Mouse (Mus musculus) midbrain, embryonic 11.5 days (tissue): ENCODE measurements at regions not wholly inside any gene's neighbourhood (a gene's known extent, or its start where the extent isn't known, plus 50 kb on each side); places are given as distances from the start of the nearest gene placed in this dataset.

Experiments
- ATAC-seq: fragments of 200-750 bp; cut with Nextera tagmentation; 2 replicates; pipeline ENCODE4 v1.8.0; 2017; ENCODE audit warnings: moderate TSS enrichment, moderate library complexity; ENCODE audit not compliant: low FRiP score
- DNase-seq: peaks from one replicate; pipeline ENCODE4 v3.0.0; 2015; ENCODE audit warnings: low spot score; ENCODE audit errors: missing footprints
- H3K27ac ChIP-seq: fragments of 300-500 bp; sonication (generic); 2 replicates; pipeline ENCODE4 v1.5.1; 2014; ENCODE audit warnings: low read depth, low read length
- H3K27me3 ChIP-seq: fragments of 300-500 bp; sonication (generic); 2 replicates; pipeline ENCODE4 v1.6.1; 2014; ENCODE audit warnings: mild to moderate bottlenecking, low read length, moderate library complexity, mixed read lengths; ENCODE audit not compliant: control insufficient read depth, insufficient read depth
- H3K36me3 ChIP-seq: fragments of 300-500 bp; sonication (generic); 2 replicates; pipeline ENCODE4 v1.6.1; 2014; ENCODE audit warnings: mild to moderate bottlenecking, low read length, moderate library complexity, mixed read lengths; ENCODE audit not compliant: control insufficient read depth, insufficient read depth
- H3K4me1 ChIP-seq: fragments of 300-500 bp; sonication (generic); 2 replicates; pipeline ENCODE4 v1.6.1; 2014; ENCODE audit warnings: low read length; ENCODE audit not compliant: control insufficient read depth, insufficient read depth
- H3K4me2 ChIP-seq: fragments of 300-500 bp; sonication (generic); 2 replicates; pipeline ENCODE4 v1.6.1; 2014; ENCODE audit warnings: mild to moderate bottlenecking, moderate library complexity
- H3K4me3 ChIP-seq: fragments of 300-500 bp; sonication (generic); 2 replicates; pipeline ENCODE4 v1.5.1; 2014; ENCODE audit warnings: low read depth, low read length
- H3K9ac ChIP-seq: fragments of 300-500 bp; sonication (generic); 2 replicates; pipeline ENCODE4 v1.6.1; 2014; ENCODE audit warnings: low read length
- H3K9me3 ChIP-seq: fragments of 300-500 bp; sonication (generic); 2 replicates; pipeline ENCODE4 v1.6.1; 2016; ENCODE audit warnings: low read length; ENCODE audit not compliant: control insufficient read depth
- WGBS: fragments of 180-500 bp; shearing (Covaris S2); extraction: QIAGEN DNeasy Blood & Tissue Kit; methylation state at CpG from one replicate; pipeline ENCODE4 v1.1.7; 2014; 5-methylcytosine and 5-hydroxymethylcytosine counted together

DNA sequence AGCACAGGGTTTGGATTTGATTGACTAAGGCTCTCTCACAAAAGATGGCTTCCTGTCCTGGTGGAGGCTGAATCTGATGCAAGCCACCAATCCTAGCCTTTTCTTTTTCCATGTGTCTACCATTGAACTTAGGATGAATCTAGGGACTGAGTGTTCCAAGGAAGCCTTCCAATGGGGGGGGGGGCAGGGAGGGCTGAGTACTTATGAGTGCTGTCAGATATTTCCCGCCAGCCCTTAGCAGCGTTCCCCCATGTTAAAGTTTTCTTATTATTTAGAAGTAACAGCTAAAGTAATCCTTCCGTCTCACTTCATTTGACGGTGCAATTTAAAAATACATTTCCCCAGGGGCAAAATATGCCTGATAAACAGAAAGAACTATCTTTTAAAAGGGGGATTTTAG, 144.8 kb upstream of the Slc38a2 start:
- H3K27me3 ChIP-seq: no peaks in the 10 kb centered on the region
- no peaks in the 10 kb centered on the region for H3K4me1 ChIP-seq
- no peak overlapping the region for H3K4me3 ChIP-seq
- H3K36me3 ChIP-seq: no peaks in the 10 kb centered on the region
- whole genome bisulfite sequencing: 89% methylated on average over 4 of the region's 4 CpGs
- no peaks in the 10 kb centered on the region for H3K9me3 ChIP-seq
- no peak overlapping the region for H3K9ac ChIP-seq
- no peak for DNase-seq
- ATAC-seq: no peak
- H3K4me2 ChIP-seq: no peak overlapping the region
- no peak overlapping the region for H3K27ac ChIP-seq

GRCm38 (mm10) chr15:96843589-96843988, 144.1 kb upstream of the Slc38a2 start:
- 88% methylated on average over 7 of the region's 7 CpGs for WGBS
- no peak for ATAC-seq
- H3K4me2 ChIP-seq: no peak overlapping the region
- no peaks in the 10 kb centered on the region for H3K36me3 ChIP-seq
- no peaks in the 10 kb centered on the region for H3K27me3 ChIP-seq
- no peak overlapping the region for H3K4me3 ChIP-seq
- H3K4me1 ChIP-seq: no peaks in the 10 kb centered on the region
- DNase-seq: no peak
- no peak overlapping the region for H3K9ac ChIP-seq
- no peaks in the 10 kb centered on the region for H3K9me3 ChIP-seq
- H3K27ac ChIP-seq: no peak overlapping the region

DNA sequence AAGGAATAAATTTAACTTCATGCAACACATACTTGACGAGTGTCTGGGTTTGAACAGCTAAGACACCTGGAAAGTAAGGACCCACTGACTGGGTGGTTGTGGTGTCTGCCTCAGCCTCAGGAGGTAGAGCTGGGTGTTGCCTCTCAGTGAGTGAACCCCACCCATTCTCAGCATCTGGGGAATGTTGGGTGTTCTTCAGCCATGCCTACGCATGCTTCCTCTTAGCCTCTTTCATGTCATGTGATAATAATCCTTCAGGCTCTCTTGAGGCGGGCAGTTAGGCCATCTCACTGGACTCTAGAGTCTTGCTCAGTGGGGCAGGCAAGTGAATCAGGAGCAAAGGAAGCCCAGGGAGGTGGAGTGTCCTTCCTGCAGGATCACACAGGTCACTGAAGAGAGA, 143.4 kb upstream of the Slc38a2 start:
- DNase-seq: no peak
- H3K9me3 ChIP-seq: no peaks in the 10 kb centered on the region
- no peaks in the 10 kb centered on the region for H3K4me1 ChIP-seq
- H3K27ac ChIP-seq: no peak overlapping the region
- H3K4me3 ChIP-seq: no peak overlapping the region
- WGBS: 88% methylated on average over 3 of the region's 3 CpGs
- no peak for ATAC-seq
- H3K4me2 ChIP-seq: no peak overlapping the region
- H3K9ac ChIP-seq: no peak overlapping the region
- no peaks in the 10 kb centered on the region for H3K36me3 ChIP-seq
- H3K27me3 ChIP-seq: no peaks in the 10 kb centered on the region

DNA sequence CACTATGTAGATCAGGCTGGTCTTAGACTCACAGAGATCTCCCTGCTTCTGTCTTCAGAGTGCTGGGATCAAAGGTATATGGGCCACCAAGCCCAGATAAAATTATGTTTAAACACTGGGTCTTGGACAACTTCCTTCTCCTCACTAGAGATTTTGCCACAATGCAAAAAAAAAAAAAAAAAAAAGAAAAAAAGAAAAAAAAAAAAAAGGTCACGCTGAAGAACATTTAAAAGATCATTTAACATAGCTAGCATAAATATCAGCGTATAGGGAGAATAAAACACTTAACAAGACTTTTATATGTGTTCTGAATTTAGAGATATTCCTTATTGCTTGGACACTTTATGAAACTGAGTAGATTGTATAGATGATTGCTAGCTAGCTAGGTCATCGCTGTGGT, 137.1 kb upstream of the Slc38a2 start:
- ATAC-seq: no peak
- 94% methylated on average over 3 of the region's 3 CpGs for WGBS
- Histone ChIP-seq H3K9ac (no peak overlapping the region), H3K36me3 (no peaks in the 10 kb centered on the region), H3K27ac (no peak overlapping the region), H3K4me2 (no peak overlapping the region), H3K27me3 (no peaks in the 10 kb centered on the region), H3K9me3 (no peaks in the 10 kb centered on the region), H3K4me3 (no peak overlapping the region), H3K4me1 (no peaks in the 10 kb centered on the region)
- DNase-seq: no peak

- Histone ChIP-seq H3K4me3 (no peak overlapping the region), H3K4me1 (no peaks in the 10 kb centered on the region), H3K4me2 (no peak overlapping the region), H3K27me3 (no peaks in the 10 kb centered on the region), H3K36me3 (no peaks in the 10 kb centered on the region), H3K9ac (no peak overlapping the region), H3K27ac (no peak overlapping the region), H3K9me3 (no peaks in the 10 kb centered on the region)
- ATAC-seq (no peak), DNase-seq (no peak)
- 87% methylated on average over 9 of the region's 9 CpGs for WGBS
Measured at GRCm38 (mm10) chr15:96834862-96835261, 135.3 kb upstream of the Slc38a2 start.

- no peak overlapping the region for H3K9ac ChIP-seq
- no peak overlapping the region for H3K4me3 ChIP-seq
- no peak overlapping the region for H3K4me2 ChIP-seq
- DNase-seq (no peak), ATAC-seq (no peak)
- H3K27ac ChIP-seq: no peak overlapping the region
- no peaks in the 10 kb centered on the region for H3K9me3 ChIP-seq
- no peaks in the 10 kb centered on the region for H3K36me3 ChIP-seq
- no peaks in the 10 kb centered on the region for H3K27me3 ChIP-seq
- WGBS: 87% methylated on average over 10 of the region's 10 CpGs
- no peaks in the 10 kb centered on the region for H3K4me1 ChIP-seq
Measured at GRCm38 (mm10) chr15:96834162-96834843, 134.8 kb upstream of the Slc38a2 start.

GRCm38 (mm10) chr15:96832389-96832788, 132.9 kb upstream of the Slc38a2 start:
- 78% methylated on average over 10 of the region's 10 CpGs for WGBS
- no peak for ATAC-seq
- Histone ChIP-seq H3K27ac (no peak overlapping the region), H3K36me3 (no peaks in the 10 kb centered on the region), H3K4me1 (no peaks in the 10 kb centered on the region), H3K9me3 (no peaks in the 10 kb centered on the region), H3K4me2 (no peak overlapping the region), H3K9ac (no peak overlapping the region), H3K4me3 (no peak overlapping the region), H3K27me3 (no peaks in the 10 kb centered on the region)
- no peak for DNase-seq

- H3K4me1 ChIP-seq: no peaks in the 10 kb centered on the region
- WGBS: 90% methylated on average over 10 of the region's 10 CpGs
- no peak for ATAC-seq
Measured at GRCm38 (mm10) chr15:96831256-96831655, 131.7 kb upstream of the Slc38a2 start.

DNA sequence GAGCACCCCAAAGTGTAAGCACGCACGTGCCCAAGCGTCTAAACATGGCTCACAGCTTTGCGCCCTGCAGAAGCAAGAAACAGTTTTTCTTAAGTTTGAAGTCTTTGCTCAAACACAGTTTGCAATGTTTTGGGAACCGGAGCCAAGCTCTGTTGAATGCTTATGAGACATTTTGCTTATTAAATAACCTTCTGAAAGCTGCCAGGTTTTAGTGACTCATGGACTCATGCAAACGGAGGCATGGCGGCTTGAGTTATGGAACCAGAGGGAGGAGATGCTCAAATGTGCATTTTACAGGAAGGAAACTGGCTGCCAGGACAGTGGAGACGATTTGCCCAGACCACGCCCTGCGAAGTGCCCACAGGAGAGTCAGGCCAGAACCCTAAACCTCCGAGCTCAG, 131.0 kb upstream of the Slc38a2 start:
- ATAC-seq: no peak
- no peaks in the 10 kb centered on the region for H3K4me1 ChIP-seq

More at GRCm38 (mm10) chr15:96831256-96831655, 131.7 kb upstream of the Slc38a2 start:
- DNase-seq: no peak
- no peak overlapping the region for H3K9ac ChIP-seq
- H3K36me3 ChIP-seq: no peaks in the 10 kb centered on the region
- no peaks in the 10 kb centered on the region for H3K9me3 ChIP-seq
- no peak overlapping the region for H3K4me3 ChIP-seq
- H3K27me3 ChIP-seq: no peaks in the 10 kb centered on the region
- H3K4me2 ChIP-seq: no peak overlapping the region
- no peak overlapping the region for H3K27ac ChIP-seq

More for the DNA sequence above, 131.0 kb upstream of the Slc38a2 start:
- H3K4me2 ChIP-seq: no peak overlapping the region
- no peak overlapping the region for H3K9ac ChIP-seq
- no peak for DNase-seq
- 91% methylated on average over 11 of the region's 11 CpGs for WGBS
- H3K9me3 ChIP-seq: no peaks in the 10 kb centered on the region
- H3K27ac ChIP-seq: no peak overlapping the region
- H3K4me3 ChIP-seq: no peak overlapping the region
- H3K36me3 ChIP-seq: no peaks in the 10 kb centered on the region
- no peaks in the 10 kb centered on the region for H3K27me3 ChIP-seq
